Mouse (Mus musculus) midbrain, embryonic 15.5 days (tissue): Measurements from ENCODE around the gene Hyal1. TPM values are rescaled to one million over a fixed set of nuclear protein-coding genes. Genes with fewer than 3 reads are reported as not detected.
A peak's percentile ranks its signal among the peaks of the same experiment; 100 is the strongest.

ENCODE experiments used
- ATAC-seq: fragments of 200-750 bp; cut with Nextera tagmentation; replicated peaks from 2 replicates; pipeline ENCODE4 v1.8.0; 2017; ENCODE audit warnings: moderate TSS enrichment
- H3K27ac ChIP-seq: fragments of 300-500 bp; sonication (generic); 2 replicates; pipeline ENCODE4 v1.5.1; 2015; ENCODE audit warnings: mild to moderate bottlenecking, inconsistent platforms
- H3K27me3 ChIP-seq: fragments of 300-500 bp; sonication (generic); replicated peaks from 2 replicates; pipeline ENCODE4 v1.6.1; 2015; ENCODE audit warnings: inconsistent platforms
- H3K36me3 ChIP-seq: fragments of 300-500 bp; sonication (generic); replicated peaks from 2 replicates; pipeline ENCODE4 v1.6.1; 2015; ENCODE audit warnings: inconsistent platforms
- H3K4me1 ChIP-seq: fragments of 300-500 bp; sonication (generic); 2 replicates; pipeline ENCODE4 v1.6.1; 2015; ENCODE audit warnings: inconsistent platforms
- H3K4me2 ChIP-seq: fragments of 300-500 bp; sonication (generic); 2 replicates; pipeline ENCODE4 v1.6.1; 2015; ENCODE audit warnings: inconsistent platforms, mild to moderate bottlenecking, moderate library complexity
- H3K4me3 ChIP-seq: fragments of 300-500 bp; sonication (generic); 2 replicates; pipeline ENCODE4 v1.5.1; 2015; ENCODE audit warnings: mild to moderate bottlenecking, inconsistent platforms
- H3K9ac ChIP-seq: fragments of 300-500 bp; sonication (generic); 2 replicates; pipeline ENCODE4 v1.6.1; 2015; ENCODE audit warnings: mild to moderate bottlenecking, inconsistent platforms
- H3K9me3 ChIP-seq: fragments of 300-500 bp; sonication (generic); 2 replicates; pipeline ENCODE4 v1.6.1; 2016; ENCODE audit warnings: inconsistent platforms
- WGBS: fragments of 180-500 bp; shearing (Covaris S2); methylation state at CpG from one replicate; pipeline ENCODE4 v1.1.7; 2015; ENCODE audit warnings: mixed read lengths; 5-methylcytosine and 5-hydroxymethylcytosine counted together
- polyA plus RNA-seq: library from polyadenylated mRNA; unstranded; fragments of >200 nt; fragmentation: Nextera tagmentation; extraction: Ambion mirVana; gene quantifications from 2 replicates; pipeline ENCODE4 v1.2.1, GENCODE M21; 2015

The Hyal1 gene
- polyA plus RNA-seq, 1 experiment from 2014 or later = 9.5 TPM

DNA sequence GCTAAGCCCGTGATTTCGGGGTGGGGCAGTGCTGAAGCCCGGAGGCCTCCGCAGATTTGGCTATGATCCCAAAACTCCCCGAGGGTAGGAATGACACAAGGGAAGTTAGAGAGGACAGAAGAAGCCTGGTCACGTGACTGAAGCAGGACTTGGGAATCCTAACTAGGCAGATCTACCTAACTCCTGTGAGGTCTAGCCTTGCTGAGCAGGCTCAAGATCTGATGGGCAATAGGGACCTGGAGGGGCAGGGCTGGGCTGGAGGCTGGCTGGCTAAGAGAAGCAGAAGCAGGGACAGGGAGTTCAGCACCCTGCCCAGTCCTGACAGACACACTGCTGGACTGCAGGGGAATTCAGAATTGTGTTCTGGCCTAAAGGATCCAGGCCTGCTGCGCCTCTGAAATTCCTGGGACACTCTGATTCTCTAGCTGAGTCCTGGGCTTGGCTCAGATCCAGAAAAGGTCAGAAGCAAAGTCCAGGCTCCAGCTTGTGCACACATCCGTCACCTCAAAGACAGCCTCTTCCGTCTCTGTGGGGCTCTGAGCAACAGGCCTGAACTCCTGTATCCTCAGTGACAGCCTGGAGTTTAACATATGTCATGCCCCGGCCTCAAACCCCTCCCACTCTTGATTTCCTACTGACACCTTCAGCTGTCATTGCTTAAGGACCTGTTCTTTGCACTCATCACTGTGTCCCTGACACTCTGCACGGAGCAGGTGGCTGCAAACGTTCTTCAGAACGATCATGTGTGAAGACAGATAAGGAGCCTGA lies 42.2 kb downstream of the Hyal1 start:
- WGBS = 54% methylated on average over 13 of the region's 13 CpGs
- Histone ChIP-seq H3K27me3 (no peaks in the 10 kb centered on the region), H3K4me2 (no peak overlapping the region), H3K9ac (no peak overlapping the region; the same call in 1 of the 2 replicates), H3K27ac (peak overlapping the region; percentile 60), H3K4me1 (peaks cover 18% of the 10 kb centered on the region), H3K4me3 (no peak overlapping the region), H3K9me3 (no peaks in the 10 kb centered on the region), H3K36me3 (peaks cover 32% of the 10 kb centered on the region)
- no peak for ATAC-seq

GRCm38 (mm10) chr9:107619546-107619879 lies 42.8 kb downstream of the Hyal1 start:
- WGBS = 82% methylated on average over 13 of the region's 13 CpGs
- Histone ChIP-seq H3K9ac (no peak overlapping the region), H3K36me3 (peaks cover 29% of the 10 kb centered on the region)

GRCm38 (mm10) chr9:107620954-107621353 lies 44.2 kb downstream of the Hyal1 start:
- no peak overlapping the region for H3K4me2 ChIP-seq
- H3K27me3 ChIP-seq = no peaks in the 10 kb centered on the region
- H3K27ac ChIP-seq = no peak overlapping the region
- peaks cover 23% of the 10 kb centered on the region for H3K36me3 ChIP-seq
- no peak for ATAC-seq
- H3K4me1 ChIP-seq = peaks cover 18% of the 10 kb centered on the region
- no peaks in the 10 kb centered on the region for H3K9me3 ChIP-seq
- no peak overlapping the region for H3K4me3 ChIP-seq
- no peak overlapping the region for H3K9ac ChIP-seq

More at GRCm38 (mm10) chr9:107619546-107619879, 42.8 kb downstream of the Hyal1 start:
- no peak for ATAC-seq
- Histone ChIP-seq H3K4me1 (peaks cover 17% of the 10 kb centered on the region), H3K27me3 (no peaks in the 10 kb centered on the region), H3K9me3 (no peaks in the 10 kb centered on the region), H3K4me2 (no peak overlapping the region), H3K27ac (peak overlapping the region; percentile 60), H3K4me3 (no peak overlapping the region)

GRCm38 (mm10) chr9:107624539-107624938 lies 47.8 kb downstream of the Hyal1 start:
- no peak for ATAC-seq
- Histone ChIP-seq H3K36me3 (no peaks in the 10 kb centered on the region; the same call in 1 of the 2 replicates), H3K27me3 (no peaks in the 10 kb centered on the region), H3K4me1 (peaks cover 44% of the 10 kb centered on the region), H3K4me2 (no peak overlapping the region), H3K9me3 (no peaks in the 10 kb centered on the region), H3K4me3 (no peak overlapping the region), H3K9ac (no peak overlapping the region), H3K27ac (peak overlapping the region; percentile 92)
- WGBS = 72% methylated on average over 5 of the region's 5 CpGs

- no peak for ATAC-seq
- H3K36me3 ChIP-seq = no peaks in the 10 kb centered on the region; the same call in 1 of the 2 replicates
- H3K4me2 ChIP-seq = no peak overlapping the region
- no peaks in the 10 kb centered on the region for H3K9me3 ChIP-seq
- WGBS = 57% methylated on average over 3 of the region's 3 CpGs
- peak overlapping the region; percentile 92 for H3K27ac ChIP-seq
- H3K4me3 ChIP-seq = no peak overlapping the region
- H3K9ac ChIP-seq = no peak overlapping the region
- peaks cover 48% of the 10 kb centered on the region for H3K4me1 ChIP-seq
- H3K27me3 ChIP-seq = no peaks in the 10 kb centered on the region
Measured at GRCm38 (mm10) chr9:107624951-107625350, 48.2 kb downstream of the Hyal1 start.

GRCm38 (mm10) chr9:107625351-107626128 lies 48.8 kb downstream of the Hyal1 start:
- ATAC-seq = no peak
- Histone ChIP-seq H3K27ac (peak overlapping the region; percentile 92), H3K4me1 (peaks cover 54% of the 10 kb centered on the region), H3K4me3 (no peak overlapping the region), H3K4me2 (no peak overlapping the region), H3K9me3 (no peaks in the 10 kb centered on the region), H3K9ac (no peak overlapping the region), H3K36me3 (no peaks in the 10 kb centered on the region), H3K27me3 (no peaks in the 10 kb centered on the region)
- 82% methylated on average over 12 of the region's 12 CpGs for WGBS

DNA sequence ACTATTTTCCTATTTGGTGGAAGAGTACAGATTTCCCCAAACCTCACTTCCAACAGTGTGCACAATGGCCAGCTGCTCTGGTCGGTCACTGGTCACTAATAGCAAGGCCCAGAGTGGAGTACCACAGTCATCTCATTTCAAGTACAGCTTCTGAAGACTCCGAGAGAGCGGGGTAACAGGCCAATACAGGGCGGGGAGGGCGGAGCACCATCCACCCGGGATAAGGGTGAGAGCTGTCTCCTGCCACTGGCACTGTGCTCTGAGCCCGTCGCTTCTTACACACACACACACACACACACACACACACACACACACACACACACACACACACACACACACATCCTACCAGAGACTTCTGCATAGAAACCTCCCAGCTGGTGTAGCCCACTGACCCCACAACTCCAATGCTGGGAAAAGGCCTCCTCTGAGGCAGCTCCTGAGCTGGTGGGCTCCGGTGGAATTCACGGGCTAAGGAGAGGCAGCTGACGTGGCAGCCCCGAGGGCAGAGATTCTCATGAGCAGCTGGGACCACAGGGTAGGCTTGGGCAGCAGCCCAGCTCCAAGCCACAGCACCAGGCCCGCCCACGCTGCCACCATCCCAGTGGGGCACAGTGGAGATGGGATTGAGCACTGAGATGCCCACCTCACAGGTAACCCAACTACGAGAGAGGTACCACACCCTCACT lies 49.6 kb downstream of the Hyal1 start:
- no peaks in the 10 kb centered on the region for H3K36me3 ChIP-seq
- H3K9ac ChIP-seq = peak overlapping the region; percentile 31
- no peaks in the 10 kb centered on the region for H3K27me3 ChIP-seq
- peak overlapping the region; percentile 92 for H3K27ac ChIP-seq
- 23% methylated on average over 15 of the region's 15 CpGs for WGBS
- 0 out of 2 replicates have a peak overlapping the region, but pooled peaks have one; percentile 8 for H3K4me3 ChIP-seq
- peaks cover 61% of the 10 kb centered on the region for H3K4me1 ChIP-seq
- peak; percentile 50 for ATAC-seq
- peak overlapping the region; percentile 97 for H3K4me2 ChIP-seq
- no peaks in the 10 kb centered on the region for H3K9me3 ChIP-seq

GRCm38 (mm10) chr9:107626844-107627277 lies 50.1 kb downstream of the Hyal1 start:
- H3K9me3 ChIP-seq = no peaks in the 10 kb centered on the region
- H3K27me3 ChIP-seq = no peaks in the 10 kb centered on the region
- ATAC-seq = peak; percentile 73
- 0% methylated on average over 2 of the region's 2 CpGs for WGBS
- H3K4me2 ChIP-seq = peak overlapping the region; percentile 97
- H3K4me3 ChIP-seq = 0 out of 2 replicates have a peak overlapping the region, but pooled peaks have one; percentile 8
- H3K9ac ChIP-seq = peak overlapping the region; percentile 31
- H3K4me1 ChIP-seq = peaks cover 67% of the 10 kb centered on the region
- no peaks in the 10 kb centered on the region for H3K36me3 ChIP-seq
- H3K27ac ChIP-seq = peak overlapping the region; percentile 92

DNA sequence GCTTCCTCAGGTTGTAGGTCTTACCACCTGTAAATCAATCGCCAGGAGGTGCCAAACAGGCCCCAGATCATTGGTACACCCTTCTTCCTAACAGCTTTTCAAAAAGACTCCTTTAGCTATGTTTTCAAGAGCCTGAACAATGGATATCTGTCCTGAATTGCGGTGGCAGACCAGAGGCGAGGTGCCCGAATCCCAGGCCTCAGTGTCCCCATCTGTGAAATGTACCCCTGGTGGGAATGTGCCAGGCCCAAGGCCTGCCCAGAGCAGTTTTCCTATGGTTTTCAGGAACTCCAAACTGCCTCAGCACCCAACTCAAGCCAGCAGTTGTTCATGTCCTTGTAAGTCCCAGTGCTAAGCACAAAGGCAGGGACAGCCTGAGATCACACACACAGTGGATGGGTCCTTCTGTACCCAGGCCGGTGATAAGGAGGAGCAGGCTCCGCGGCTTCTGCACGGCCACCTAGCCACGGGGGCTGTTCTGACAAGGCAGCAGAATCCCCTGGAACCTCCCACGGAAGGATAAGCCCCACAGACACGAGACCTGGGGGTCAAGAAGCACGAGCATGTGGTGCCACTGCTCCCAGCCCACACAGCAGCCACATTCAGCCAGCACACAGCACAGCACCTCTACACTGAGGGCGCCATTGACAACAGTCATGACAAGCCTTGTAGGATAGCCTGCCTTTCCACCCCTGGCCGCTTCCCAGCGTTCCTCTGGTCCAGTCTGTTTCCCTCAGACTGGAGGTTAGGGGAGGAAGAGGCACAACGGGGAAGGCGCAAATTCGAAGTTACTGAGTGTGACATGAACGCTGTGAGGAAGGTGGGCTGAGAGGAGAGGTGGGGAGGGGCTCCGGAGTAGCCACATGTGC lies 50.9 kb downstream of the Hyal1 start:
- 11% methylated on average over 20 of the region's 20 CpGs for WGBS
- Histone ChIP-seq H3K9ac (peak overlapping the region; percentile 31), H3K4me2 (peak overlapping the region; percentile 97), H3K27me3 (no peaks in the 10 kb centered on the region), H3K4me3 (0 out of 2 replicates have a peak overlapping the region, but pooled peaks have one; percentile 1), H3K4me1 (peaks cover 74% of the 10 kb centered on the region), H3K27ac (peak overlapping the region; percentile 92), H3K36me3 (no peaks in the 10 kb centered on the region), H3K9me3 (no peaks in the 10 kb centered on the region)
- ATAC-seq = no peak

DNA sequence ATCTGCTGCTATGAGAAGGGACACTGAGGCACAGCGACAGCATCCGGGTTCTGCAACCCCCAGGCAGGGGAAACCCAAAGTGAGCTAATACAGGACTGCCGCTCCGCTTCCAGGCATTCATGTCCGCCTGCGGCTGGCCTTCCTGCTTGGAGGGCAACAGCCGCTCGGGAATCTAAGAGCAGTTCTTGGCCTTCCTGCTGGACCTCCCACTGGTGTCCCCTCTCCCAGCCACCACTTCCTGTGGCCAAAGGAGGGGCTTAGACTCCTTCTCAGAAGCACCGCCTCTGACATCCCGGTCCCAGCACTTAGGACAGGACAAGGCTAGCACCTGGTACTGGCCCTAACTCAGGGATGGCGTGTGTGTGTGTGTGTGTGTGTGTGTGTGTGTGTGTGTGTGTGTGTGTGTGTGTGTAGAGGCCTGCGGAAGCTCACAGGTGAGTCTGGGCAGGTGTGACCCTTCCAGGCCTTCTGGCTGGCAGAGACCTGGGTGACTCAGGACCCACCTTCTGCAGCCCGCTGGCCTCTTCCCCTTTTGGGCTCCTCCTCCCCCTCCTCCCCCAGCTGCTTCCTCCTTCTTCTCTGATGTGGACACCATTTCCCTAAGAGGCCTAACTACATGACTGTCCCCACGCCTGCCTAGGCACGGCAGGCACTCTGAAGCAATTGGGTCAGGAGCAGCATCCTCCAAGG lies 52.1 kb downstream of the Hyal1 start:
- Histone ChIP-seq H3K4me1 (peaks cover 86% of the 10 kb centered on the region), H3K4me3 (no peak overlapping the region), H3K9me3 (no peaks in the 10 kb centered on the region), H3K9ac (peak overlapping the region; percentile 31), H3K4me2 (peak overlapping the region; percentile 97), H3K36me3 (no peaks in the 10 kb centered on the region), H3K27ac (peak overlapping the region; percentile 92), H3K27me3 (no peaks in the 10 kb centered on the region)
- no peak for ATAC-seq
- 28% methylated on average over 15 of the region's 15 CpGs for WGBS

DNA sequence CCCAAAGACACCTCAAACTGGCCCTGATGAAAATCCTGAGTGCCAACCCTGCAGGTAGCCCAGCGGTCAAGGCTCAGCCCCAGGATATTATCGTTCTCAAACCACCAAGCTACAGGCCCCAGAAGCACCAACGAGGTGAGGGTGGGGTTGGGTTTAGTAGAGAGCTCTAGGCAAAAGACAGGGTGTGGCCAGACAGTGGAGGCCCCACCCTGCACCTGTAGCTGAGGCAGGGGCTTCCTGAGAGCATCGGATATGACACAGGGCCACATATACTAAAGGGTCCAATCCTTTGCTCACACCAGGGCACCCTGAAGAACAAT lies 52.6 kb downstream of the Hyal1 start:
- Histone ChIP-seq H3K27ac (peak overlapping the region; percentile 92), H3K4me1 (peaks cover 91% of the 10 kb centered on the region), H3K9me3 (no peaks in the 10 kb centered on the region), H3K36me3 (no peaks in the 10 kb centered on the region), H3K27me3 (no peaks in the 10 kb centered on the region), H3K4me3 (no peak overlapping the region), H3K4me2 (peak overlapping the region; percentile 97), H3K9ac (peak overlapping the region; percentile 17; the same call in 1 of the 2 replicates)
- 25% methylated on average over 4 of the region's 4 CpGs for WGBS
- no peak for ATAC-seq
